Mouse (Mus musculus): ENCODE data around the gene Ano1.

DNA sequence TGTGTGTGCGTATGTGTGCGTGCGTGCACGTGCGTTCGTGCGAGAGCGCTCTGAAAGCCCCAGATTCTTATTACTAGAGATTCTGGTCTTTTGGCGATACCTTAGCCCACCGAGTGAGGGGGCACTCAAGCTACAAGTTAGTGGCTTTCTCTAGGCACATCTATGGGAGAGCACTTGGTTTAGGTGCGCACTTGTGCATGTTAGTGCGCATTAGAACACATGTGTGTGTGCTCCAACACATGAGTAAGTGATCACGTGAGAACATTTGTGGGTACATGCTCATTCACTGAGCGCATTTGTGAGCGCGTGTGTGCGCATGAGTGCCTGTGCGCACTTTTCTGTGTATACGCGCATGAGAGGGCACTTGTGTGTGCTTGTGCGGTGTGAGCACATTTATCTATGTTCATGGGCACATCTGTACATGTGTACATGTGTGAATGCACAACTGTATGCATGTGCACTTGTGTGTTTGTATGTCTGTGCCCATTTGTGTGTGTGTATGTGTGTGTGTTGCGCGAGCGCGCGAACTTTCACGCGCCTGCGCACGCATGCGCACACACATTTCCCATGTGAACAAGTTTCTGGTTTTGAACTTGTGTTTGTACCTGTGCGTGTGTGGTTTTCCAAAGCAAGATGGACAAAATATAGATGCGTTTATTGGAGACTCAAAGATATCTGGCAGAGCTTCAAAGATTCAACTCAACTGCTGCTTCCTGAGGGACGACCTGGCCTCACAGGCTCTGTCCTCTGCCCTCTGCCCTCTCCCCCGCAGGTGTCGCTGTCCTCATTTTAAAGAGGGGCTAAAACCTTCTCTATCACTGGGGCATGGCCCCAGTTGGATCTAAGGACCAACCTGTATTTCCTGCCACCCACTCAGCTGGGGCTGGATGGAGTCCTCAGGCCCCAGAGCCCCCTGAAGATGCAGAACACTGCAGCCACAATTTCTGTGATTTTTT, 38.1 kb upstream of the Ano1 start:
- TF ChIP-seq GATA1 (IDR thresholded peaks at IDR 0.05; ENCODE audit: borderline replicate concordance, low read length) (no peak), FLI1 (IDR thresholded peaks at IDR 0.05; ENCODE audit: low read length) (no peak)
